Mouse (Mus musculus) MEL (cell line): ENCODE data around the gene Myo1g. TPM values are rescaled to one million over a fixed set of nuclear protein-coding genes. Genes with fewer than 3 reads are reported as not detected.

Experiments used
- DNase-seq: peaks from one replicate; pipeline ENCODE4 v3.0.0; 2011; ENCODE audit warnings: low read depth, low spot score
- H3K27ac ChIP-seq: 2 replicates; pipeline ENCODE4 v1.5.1; 2012; ENCODE audit warnings: low read depth, mild to moderate bottlenecking, control low read depth, low read length, moderate library complexity; ENCODE audit not compliant: control insufficient read depth
- H3K27me3 ChIP-seq, 2 experiments: fragments of 150-350 bp in 1 of 2; sonication (generic) in 1 of 2; 2 replicates each; pipeline ENCODE4 v1.6.1; 2012; ENCODE audit warnings: low read length in 2 of 2, mild to moderate bottlenecking in 2 of 2, improper control_type of control experiment in 1 of 2, moderate library complexity in 1 of 2; ENCODE audit not compliant: insufficient read depth in 2 of 2, control insufficient read depth in 1 of 2
- H3K36me3 ChIP-seq, 2 experiments: 2 replicates each; pipeline ENCODE4 v1.6.1; 2012 to 2014; ENCODE audit warnings: low read length in 2 of 2, improper control_type of control experiment in 1 of 2, inconsistent platforms in 1 of 2, mild to moderate bottlenecking in 1 of 2; ENCODE audit not compliant: insufficient read depth in 2 of 2, control insufficient read depth in 1 of 2
- H3K4me1 ChIP-seq, 2 experiments: fragments of 150-350 bp in 1 of 2; sonication (generic) in 1 of 2; 2 replicates each; pipeline ENCODE4 v1.6.1; 2012; ENCODE audit warnings: low read length in 2 of 2, improper control_type of control experiment in 1 of 2, mild to moderate bottlenecking in 1 of 2; ENCODE audit not compliant: insufficient read depth in 2 of 2, control insufficient read depth in 1 of 2
- H3K4me3 ChIP-seq, 2 experiments: fragments of 150-350 bp in 1 of 2; sonication (generic) in 1 of 2; 2 replicates each; pipeline ENCODE4 v1.5.1; 2012; ENCODE audit warnings: low read depth in 2 of 2, low read length in 2 of 2, mild to moderate bottlenecking in 2 of 2, moderate library complexity in 2 of 2, control low read depth in 1 of 2, improper control_type of control experiment in 1 of 2; ENCODE audit not compliant: control insufficient read depth in 1 of 2, insufficient read depth in 1 of 2
- H3K79me2 ChIP-seq: 2 replicates; pipeline ENCODE4 v1.6.1; 2012; ENCODE audit warnings: mild to moderate bottlenecking, low read length, moderate library complexity; ENCODE audit not compliant: control insufficient read depth, poor library complexity, insufficient read depth
- H3K9ac ChIP-seq: 2 replicates; pipeline ENCODE4 v1.6.1; 2012; ENCODE audit warnings: low read depth, mild to moderate bottlenecking, control low read depth, low read length, moderate library complexity; ENCODE audit not compliant: control insufficient read depth, poor library complexity, severe bottlenecking
- H3K9me3 ChIP-seq: fragments of 150-350 bp; sonication (generic); replicated peaks from 2 replicates; pipeline ENCODE4 v1.6.1; 2012; ENCODE audit warnings: mild to moderate bottlenecking, low read length, improper control_type of control experiment, moderate library complexity; ENCODE audit not compliant: insufficient read depth
- BHLHE40 ChIP-seq: IDR thresholded peaks from 2 replicates; pipeline ENCODE4 v1.6.1; 2012; ENCODE audit warnings: low read depth, mild to moderate bottlenecking, inconsistent platforms, low read length, improper control_type of control experiment, borderline replicate concordance
- CHD1 ChIP-seq: IDR thresholded peaks from 2 replicates; pipeline ENCODE4 v1.6.1; 2012; ENCODE audit warnings: low read depth, mild to moderate bottlenecking, inconsistent platforms, low read length, improper control_type of control experiment
- CHD2 ChIP-seq: IDR thresholded peaks from 2 replicates; pipeline ENCODE4 v1.6.1; 2011; ENCODE audit warnings: low read length, improper control_type of control experiment
- CTCF ChIP-seq, 3 experiments: IDR thresholded peaks in 2 of 3; conservative IDR thresholded peaks in 1 of 3; 2 replicates each; pipeline ENCODE4 v1.5.1; 2011 to 2012; ENCODE audit warnings: low read length in 3 of 3, low read depth in 2 of 3, mild to moderate bottlenecking in 2 of 3, improper control_type of control experiment in 1 of 3, inconsistent platforms in 1 of 3, mixed read lengths in 1 of 3, moderate library complexity in 1 of 3; ENCODE audit not compliant: control insufficient read depth in 1 of 3, insufficient read depth in 1 of 3, poor library complexity in 1 of 3, severe bottlenecking in 1 of 3
- E2F4 ChIP-seq: IDR thresholded peaks from 2 replicates; pipeline ENCODE4 v1.6.1; 2011; ENCODE audit warnings: low read depth, low read length, improper control_type of control experiment, borderline replicate concordance
- EP300 ChIP-seq, 2 experiments: IDR thresholded peaks; 2 replicates each; pipeline ENCODE4 v1.6.1; 2011; ENCODE audit warnings: improper control_type of control experiment in 2 of 2, low read length in 2 of 2, low read depth in 1 of 2, mild to moderate bottlenecking in 1 of 2
- GATA1 ChIP-seq: IDR thresholded peaks from 2 replicates; pipeline ENCODE4 v1.6.1; 2011; ENCODE audit warnings: low read depth, low read length, improper control_type of control experiment
- JUND ChIP-seq: IDR thresholded peaks from 2 replicates; pipeline ENCODE4 v1.6.1; 2011; ENCODE audit warnings: low read depth, mild to moderate bottlenecking, improper control_type of control experiment, low read length
- MAFK ChIP-seq: IDR thresholded peaks from 2 replicates; pipeline ENCODE4 v1.6.1; 2011; ENCODE audit warnings: low read depth, mild to moderate bottlenecking, low read length, improper control_type of control experiment, borderline replicate concordance
- MAZ ChIP-seq: IDR thresholded peaks from 2 replicates; pipeline ENCODE4 v1.6.1; 2012; ENCODE audit warnings: low read depth, mild to moderate bottlenecking, inconsistent platforms, low read length, improper control_type of control experiment
- MEF2A ChIP-seq: IDR thresholded peaks from 2 replicates; pipeline ENCODE4 v1.6.1; 2014; ENCODE audit warnings: low read depth, mild to moderate bottlenecking, inconsistent platforms, low read length, improper control_type of control experiment; ENCODE audit not compliant: poor library complexity, insufficient replicate concordance, severe bottlenecking; ENCODE audit errors: extremely low read depth
- MXI1 ChIP-seq: IDR thresholded peaks from 2 replicates; pipeline ENCODE4 v1.6.1; 2011; ENCODE audit warnings: mild to moderate bottlenecking, low read depth, low read length, improper control_type of control experiment
- MYB ChIP-seq: IDR thresholded peaks from 2 replicates; pipeline ENCODE4 v1.6.1; 2011; ENCODE audit warnings: mild to moderate bottlenecking, low read depth, low read length, improper control_type of control experiment
- MYC ChIP-seq: IDR thresholded peaks from 2 replicates; pipeline ENCODE4 v1.6.1; 2011; ENCODE audit warnings: low read depth, mild to moderate bottlenecking, low read length, improper control_type of control experiment, moderate library complexity
- NELFE ChIP-seq: IDR thresholded peaks from 2 replicates; pipeline ENCODE4 v1.6.1; 2011; ENCODE audit warnings: low read depth, low read length, improper control_type of control experiment
- NRF1 ChIP-seq: IDR thresholded peaks from 2 replicates; pipeline ENCODE4 v1.6.1; 2014; ENCODE audit warnings: low read depth, mild to moderate bottlenecking, inconsistent platforms, low read length, improper control_type of control experiment, moderate library complexity; ENCODE audit not compliant: poor library complexity, insufficient read depth, severe bottlenecking
- POLR2A ChIP-seq, 2 experiments: IDR thresholded peaks; 2 replicates each; pipeline ENCODE4 v1.6.1; 2011 to 2012; ENCODE audit warnings: low read length in 2 of 2, mild to moderate bottlenecking in 2 of 2, control low read depth in 1 of 2, improper control_type of control experiment in 1 of 2, low read depth in 1 of 2, moderate library complexity in 1 of 2; ENCODE audit not compliant: control insufficient read depth in 1 of 2, insufficient read depth in 1 of 2, poor library complexity in 1 of 2
- POLR2AphosphoS2 ChIP-seq: IDR thresholded peaks from 2 replicates; pipeline ENCODE4 v1.6.1; 2011; ENCODE audit warnings: low read length, improper control_type of control experiment
- POLR2AphosphoS5 ChIP-seq: IDR thresholded peaks from 2 replicates; pipeline ENCODE4 v1.6.1; 2012; ENCODE audit warnings: low read depth, borderline replicate concordance, mild to moderate bottlenecking, inconsistent platforms, low read length, moderate library complexity, mixed read lengths
- RCOR1 ChIP-seq: IDR thresholded peaks from 2 replicates; pipeline ENCODE4 v1.6.1; 2012; ENCODE audit warnings: low read depth, mild to moderate bottlenecking, inconsistent platforms, low read length, improper control_type of control experiment
- SMC3 ChIP-seq: IDR thresholded peaks from 2 replicates; pipeline ENCODE4 v1.6.1; 2011; ENCODE audit warnings: low read depth, low read length, improper control_type of control experiment
- TAL1 ChIP-seq: IDR thresholded peaks from 2 replicates; pipeline ENCODE4 v1.6.1; 2012; ENCODE audit warnings: mild to moderate bottlenecking, inconsistent platforms, low read length, moderate library complexity, mixed read lengths
- TBP ChIP-seq: IDR thresholded peaks from 2 replicates; pipeline ENCODE4 v1.8.0; 2011; ENCODE audit warnings: low read depth, low read length, improper control_type of control experiment
- TCF12 ChIP-seq: IDR thresholded peaks from 2 replicates; pipeline ENCODE4 v1.6.1; 2014; ENCODE audit warnings: low read depth, mild to moderate bottlenecking, inconsistent platforms, low read length, improper control_type of control experiment, moderate library complexity
- USF1 ChIP-seq: IDR thresholded peaks from 2 replicates; pipeline ENCODE4 v1.6.1; 2014; ENCODE audit warnings: low read depth, mild to moderate bottlenecking, inconsistent platforms, low read length, improper control_type of control experiment, moderate library complexity
- ZMIZ1 ChIP-seq: IDR thresholded peaks from 2 replicates; pipeline ENCODE4 v1.6.1; 2012; ENCODE audit warnings: low read depth, mild to moderate bottlenecking, inconsistent platforms, low read length, improper control_type of control experiment, moderate library complexity
- ZNF384 ChIP-seq: IDR thresholded peaks from 2 replicates; pipeline ENCODE4 v1.6.1; 2012; ENCODE audit warnings: low read depth, mild to moderate bottlenecking, inconsistent platforms, low read length, improper control_type of control experiment
- polyA plus RNA-seq, 2 experiments: library from polyadenylated mRNA; stranded (reverse) in 1 of 2; unstranded in 1 of 2; fragments of >175 nt in 1 of 2; fragments of >200 nt in 1 of 2; gene quantifications; 2 replicates each; pipeline versions ENCODE4 v1.2.1 to v1.2.4; 2012; ENCODE audit warnings: low replicate concordance in 2 of 2, low read depth in 1 of 2; ENCODE audit not compliant: insufficient read length in 2 of 2, insufficient read depth in 1 of 2, missing spikeins in 1 of 2
- total RNA-seq: library from RNA; depleted of rRNA; stranded (reverse); fragments of 300-350 nt; gene quantifications from 2 replicates; pipeline ENCODE4 v1.2.3, GENCODE M21; 2012

The Myo1g gene
- total and polyA plus RNA-seq, 3 experiments: 19.4 to 33.3 TPM; not detected in 1

GRCm38 (mm10) chr11:6524880-6525238, 4.1 kb upstream of the Myo1g start (continued):
- TF ChIP-seq SMC3: peak; percentile 13; the same call in 1 of the 2 replicates
- TF ChIP-seq JUND: no peak
- TF ChIP-seq BHLHE40: no peak
- no peak for TF ChIP-seq USF1
- no peak for TF ChIP-seq EP300 (IDR thresholded peaks at IDR 0.05; ENCODE audit: low read depth in 1 of 2, low read length in 2 of 2)
- 0 out of 2 replicates have a peak, but pooled peaks have one; percentile 26 for TF ChIP-seq POLR2AphosphoS5

GRCm38 (mm10) chr11:6524165-6524879, 3.6 kb upstream of the Myo1g start:
- peaks cover 7 to 25% of the 10 kb centered on the region in 2 experiments; a peak in 3 of 4 replicates for H3K4me1 ChIP-seq
- no peaks in the 10 kb centered on the region for H3K27me3 ChIP-seq

More at GRCm38 (mm10) chr11:6524165-6524879, 3.6 kb upstream of the Myo1g start:
- Histone ChIP-seq H3K36me3 (peaks cover 22 to 24% of the 10 kb centered on the region in 2 experiments), H3K79me2 (peaks cover 27% of the 10 kb centered on the region), H3K9me3 (no peaks in the 10 kb centered on the region), H3K4me3 (no peak overlapping the region), H3K27ac (peak overlapping the region; percentile 8; the same call in 1 of the 2 replicates), H3K9ac (no peak overlapping the region)
- peak; percentile 53 for TF ChIP-seq MYC
- TF ChIP-seq NELFE: peak; percentile 39
- TF ChIP-seq CTCF (IDR thresholded peaks at IDR 0.05 in 2 of 3, conservative IDR thresholded peaks at IDR 0.05 in 1 of 3; ENCODE audit: control insufficient read depth in 1 of 3, insufficient read depth in 1 of 3, low read depth in 2 of 3, low read length in 3 of 3, poor library complexity in 1 of 3, severe bottlenecking in 1 of 3): no peak
- TF ChIP-seq MEF2A: no peak
- peak; percentile 41; the same call in 1 of the 2 replicates for TF ChIP-seq MYB
- TF ChIP-seq MAZ: no peak
- no peak for TF ChIP-seq NRF1
- TF ChIP-seq POLR2AphosphoS5: 0 out of 2 replicates have a peak, but pooled peaks have one; percentile 76
- 0 out of 2 replicates have a peak, but pooled peaks have one; percentile 37 for TF ChIP-seq CHD2
- TF ChIP-seq POLR2AphosphoS2: peak; percentile 73
- no peak for TF ChIP-seq USF1
- no peak for TF ChIP-seq TAL1
- TF ChIP-seq ZMIZ1: peak; percentile 32; the same call in 1 of the 2 replicates
- peak; percentile 83 for TF ChIP-seq ZNF384
- no peak for TF ChIP-seq TCF12
- TF ChIP-seq MXI1: no peak
- TF ChIP-seq GATA1: no peak
- no peak for TF ChIP-seq BHLHE40
- TF ChIP-seq SMC3: no peak
- TF ChIP-seq JUND: no peak
- peak; percentile 75 for TF ChIP-seq TBP
- no peak for TF ChIP-seq E2F4
- TF ChIP-seq MAFK: peak; percentile 51; the same call in 1 of the 2 replicates
- peak in 1 of 2 experiments; percentile 7; a peak in 1 of 4 replicates for TF ChIP-seq EP300 (IDR thresholded peaks at IDR 0.05; ENCODE audit: low read depth in 1 of 2, low read length in 2 of 2)
- peak in 1 of 2 experiments; percentile 3; a peak in 2 of 4 replicates for TF ChIP-seq POLR2A (IDR thresholded peaks at IDR 0.05; ENCODE audit: control insufficient read depth in 1 of 2, insufficient read depth in 1 of 2, low read depth in 1 of 2, low read length in 2 of 2, poor library complexity in 1 of 2)
- no peak for TF ChIP-seq CHD1
- TF ChIP-seq RCOR1: peak; percentile 37; the same call in 1 of the 2 replicates
- DNase-seq: peak; percentile 76
